30 mouse cellular contexts compared by ENCODE assay signal in the genomic region with DNA sequence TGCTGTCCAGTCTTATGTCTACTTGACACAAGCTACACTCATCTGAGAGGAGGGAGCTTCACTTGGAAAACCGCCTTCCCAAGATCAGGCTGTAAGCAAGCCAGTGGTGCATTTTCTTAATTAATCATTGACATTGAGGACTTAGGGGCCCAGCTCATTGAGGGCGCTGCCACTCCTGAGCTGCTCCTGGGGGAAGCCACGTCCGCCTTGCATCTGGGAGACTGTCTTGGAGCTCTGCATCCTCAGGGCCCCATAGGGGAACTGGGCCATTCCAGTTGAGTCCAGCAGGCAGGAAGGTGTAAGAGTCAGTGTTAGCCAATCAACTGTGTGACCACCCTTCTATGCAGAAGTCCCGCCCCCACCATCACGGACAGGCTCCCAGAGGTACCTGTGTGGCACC. TPM values are rescaled to one million over a fixed set of nuclear protein-coding genes. Genes with fewer than 3 reads are reported as not detected.
A peak's percentile ranks its signal among the peaks of the same experiment; 100 is the strongest.
DNase-seq lines count a peak whose midpoint lies in the region; ATAC-seq lines count a peak whose summit lies in the region.
"Had no signal": no experiment of that assay in that cellular context is flagged by ENCODE, and none has a peak within 500 bp of the region (broad histone marks: within the 10 kb centered on the region; RNA-seq: fewer than 3 reads in every experiment).

No protein-coding gene starts in this region.

- ATAC-seq in granulocyte monocyte progenitor cell, adult 5-6 weeks (replicated peaks; ENCODE audit: poor library complexity, severe bottlenecking) = 0 out of 2 replicates have a peak, but pooled peaks have one; percentile 35
- ATAC-seq in kidney, embryonic 15.5 days (replicated peaks; ENCODE audit: low FRiP score) = peak; percentile 68
- no peak for ATAC-seq in midbrain, embryonic 13.5 days
- ATAC-seq: forebrain, postnatal 0 days; hindbrain, embryonic 16.5 days; liver, embryonic 12.5 days; liver, postnatal 0 days; lung, postnatal 0 days had no signal

- peaks cover 94% of the 10 kb centered on the region for H3K36me3 ChIP-seq in kidney, embryonic 15.5 days
- H3K36me3 ChIP-seq in hindbrain, embryonic 10.5 days = peaks cover 99% of the 10 kb centered on the region
- peaks cover 69% of the 10 kb centered on the region for H3K36me3 ChIP-seq in midbrain, embryonic 13.5 days

- no peaks in the 10 kb centered on the region for H3K9me3 ChIP-seq in kidney, embryonic 15.5 days (replicated peaks)
- no peaks in the 10 kb centered on the region for H3K9me3 ChIP-seq in hindbrain, embryonic 10.5 days
- no peaks in the 10 kb centered on the region for H3K9me3 ChIP-seq in midbrain, embryonic 13.5 days
- H3K9me3 ChIP-seq: embryonic facial prominence, embryonic 10.5 days; embryonic facial prominence, embryonic 15.5 days; forebrain, embryonic 12.5 days; G1E; liver, embryonic 12.5 days; midbrain, embryonic 12.5 days; neural tube, embryonic 13.5 days had no signal

- H3K4me2 ChIP-seq in kidney, embryonic 15.5 days = no peak overlapping the region
- H3K4me2 ChIP-seq in midbrain, embryonic 13.5 days (replicated peaks) = no peak overlapping the region
- H3K4me2 ChIP-seq: embryonic facial prominence, embryonic 15.5 days; forebrain, embryonic 12.5 days; liver, embryonic 12.5 days; midbrain, embryonic 12.5 days; neural tube, embryonic 13.5 days had no signal

- H3K4me3 ChIP-seq in kidney, embryonic 15.5 days (replicated peaks) = no peak overlapping the region
- no peak overlapping the region for H3K4me3 ChIP-seq in hindbrain, embryonic 10.5 days
- no peak overlapping the region for H3K4me3 ChIP-seq in midbrain, embryonic 13.5 days (replicated peaks)
- H3K4me3 ChIP-seq: embryonic facial prominence, embryonic 10.5 days; embryonic facial prominence, embryonic 15.5 days; forebrain, embryonic 12.5 days; liver, embryonic 12.5 days; megakaryocyte, embryonic 14.5 days; midbrain, embryonic 12.5 days; neural tube, embryonic 13.5 days had no signal

- whole genome bisulfite sequencing in kidney, embryonic 15.5 days = 71% methylated on average over 6 of the region's 6 CpGs
- WGBS in hindbrain, embryonic 10.5 days = 91% methylated on average over 6 of the region's 6 CpGs
- 91% methylated on average over 6 of the region's 6 CpGs for WGBS in midbrain, embryonic 13.5 days

- no peaks in the 10 kb centered on the region for H3K27me3 ChIP-seq in kidney, embryonic 15.5 days
- peaks cover 20% of the 10 kb centered on the region for H3K27me3 ChIP-seq in hindbrain, embryonic 10.5 days (ENCODE audit: insufficient read depth, poor library complexity, severe bottlenecking)
- peaks cover 7% of the 10 kb centered on the region for H3K27me3 ChIP-seq in midbrain, embryonic 13.5 days
- H3K27me3 ChIP-seq: embryonic facial prominence, embryonic 15.5 days; liver, embryonic 12.5 days; megakaryocyte, embryonic 14.5 days had no signal

- no peak overlapping the region for H3K9ac ChIP-seq in kidney, embryonic 15.5 days
- no peak overlapping the region for H3K9ac ChIP-seq in midbrain, embryonic 13.5 days (replicated peaks)
- H3K9ac ChIP-seq: embryonic facial prominence, embryonic 15.5 days; forebrain, embryonic 12.5 days; forebrain, postnatal 0 days; liver, embryonic 12.5 days; liver, postnatal 0 days; midbrain, embryonic 12.5 days; neural tube, embryonic 13.5 days had no signal

- H3K27ac ChIP-seq in kidney, embryonic 15.5 days = peak overlapping the region; percentile 73
- no peak overlapping the region for H3K27ac ChIP-seq in hindbrain, embryonic 10.5 days
- H3K27ac ChIP-seq in midbrain, embryonic 13.5 days = no peak overlapping the region
- H3K27ac ChIP-seq: embryonic facial prominence, embryonic 10.5 days; embryonic facial prominence, embryonic 15.5 days; forebrain, embryonic 12.5 days; liver, embryonic 12.5 days; midbrain, embryonic 12.5 days; neural tube, embryonic 13.5 days had no signal

- H3K4me1 ChIP-seq in kidney, embryonic 15.5 days = peaks cover 45% of the 10 kb centered on the region
- H3K4me1 ChIP-seq in hindbrain, embryonic 10.5 days (replicated peaks) = peaks cover 21% of the 10 kb centered on the region
- peaks cover 47% of the 10 kb centered on the region for H3K4me1 ChIP-seq in midbrain, embryonic 13.5 days (replicated peaks)
- H3K4me1 ChIP-seq: liver, embryonic 12.5 days had no signal

- peak; percentile 52 for DNase-seq in kidney, adult 18-20 months
- peak; percentile 38 to 72 for DNase-seq in kidney, postnatal 25 days
- no peak for DNase-seq in cerebellum, postnatal 10 days
- DNase-seq in hindbrain, embryonic 10.5 days (ENCODE audit: low spot score) = no peak
- DNase-seq in urinary bladder, postnatal 36 days (ENCODE audit: low spot score in 2 of 2) = no peak
- DNase-seq: adrenal gland, postnatal 14 days; cerebellum, adult 11 months; cerebellum, postnatal 14 days; forebrain, postnatal 0 days; heart, postnatal 14 days; layer of hippocampus, postnatal 36 days; left cerebral cortex, postnatal 4 days; liver, postnatal 0 days; lung, postnatal 4 days; retina, postnatal 1 day; spleen, adult 18-20 months; thymus, postnatal 36 days had no signal

RNA-seq across cellular contexts. Expression of a gene that starts 18.5 kb away (rescaled TPM):
- total RNA-seq in granulocyte monocyte progenitor cell, adult 5-6 weeks (2014; fragmentation: Nextera tagmentation) = 53.2 and 57.9 TPM in 2 replicates
- 28.5 and 38.8 TPM in 2 replicates for total RNA-seq in granulocyte monocyte progenitor cell, adult 5-6 weeks (2017)
- polyA plus RNA-seq in kidney, embryonic 15.5 days (2015; fragmentation: Nextera tagmentation; extraction: Ambion mirVana) = 71.3 and 82.3 TPM in 2 replicates
- 90.0 and 94.6 TPM in 2 replicates for polyA plus RNA-seq in hindbrain, embryonic 10.5 days (2016; fragmentation: Nextera tagmentation; extraction: Ambion mirVana)
- 91.6 and 98.6 TPM in 2 replicates for polyA plus RNA-seq in midbrain, embryonic 13.5 days (2015; fragmentation: Nextera tagmentation; extraction: Ambion mirVana)

RNA-seq across cellular contexts. Expression of a gene that starts 20.1 kb away (rescaled TPM):
- 90.6 and 93.9 TPM in 2 replicates for total RNA-seq in granulocyte monocyte progenitor cell, adult 5-6 weeks (2014; fragmentation: Nextera tagmentation)
- 79.6 and 89.9 TPM in 2 replicates for total RNA-seq in granulocyte monocyte progenitor cell, adult 5-6 weeks (2017)
- 53.7 and 54.6 TPM in 2 replicates for polyA plus RNA-seq in kidney, embryonic 15.5 days (2015; fragmentation: Nextera tagmentation; extraction: Ambion mirVana)
- 68.3 and 73.0 TPM in 2 replicates for polyA plus RNA-seq in hindbrain, embryonic 10.5 days (2016; fragmentation: Nextera tagmentation; extraction: Ambion mirVana)
- polyA plus RNA-seq in midbrain, embryonic 13.5 days (2015; fragmentation: Nextera tagmentation; extraction: Ambion mirVana) = 69.6 and 73.8 TPM in 2 replicates

Comparison
In these comparisons a context has a peak if more than half of its experiments do, and no peak if none do; other contexts are left out.
1. DNase-seq: peak in kidney, adult 18-20 months (single experiment) and kidney, postnatal 25 days (2 of 2); none in cerebellum, postnatal 10 days (0 of 2), hindbrain, embryonic 10.5 days (single experiment) and urinary bladder, postnatal 36 days (0 of 2).